Mouse (Mus musculus) neural tube, postnatal 0 days (tissue): ENCODE results near the gene Flt1. TPM values are rescaled to one million over a fixed set of nuclear protein-coding genes. Genes with fewer than 3 reads are reported as not detected.

Source experiments
- polyA plus RNA-seq: library from polyadenylated mRNA; unstranded; fragments of >200 nt; fragmentation: Nextera tagmentation; extraction: Ambion mirVana; gene quantifications from 2 replicates; pipeline ENCODE4 v1.2.1, GENCODE M21; 2015

Flt1 gene
- polyA plus RNA-seq = 11.4 and 12.0 TPM in 2 replicates

GRCm38 (mm10) chr5:147725831-147726700, at the start of gene Flt1:
Flt1 (minus strand) TSS chr5:147726011.

Other genes with a start within 250 kb of the Flt1 start
- 499 and 549 TPM in 2 replicates for gene Pomp, start 134.4 kb upstream of the Flt1 start, polyA plus RNA-seq
- gene Slc46a3, start 168.8 kb upstream of the Flt1 start, polyA plus RNA-seq = 4.4 and 6.3 TPM in 2 replicates
- gene Mtus2, start 231.3 kb upstream of the Flt1 start, polyA plus RNA-seq = 30.1 and 36.3 TPM in 2 replicates